Mouse (Mus musculus): Measurements from ENCODE around the gene Exoc4. TPM values are rescaled to one million over a fixed set of nuclear protein-coding genes. Genes with fewer than 3 reads are reported as not detected.
A peak's percentile ranks its signal among the peaks of the same experiment; 100 is the strongest.

The Exoc4 gene
- total RNA-seq, 1 experiment from 2014 or later, result 53.6 TPM

DNA sequence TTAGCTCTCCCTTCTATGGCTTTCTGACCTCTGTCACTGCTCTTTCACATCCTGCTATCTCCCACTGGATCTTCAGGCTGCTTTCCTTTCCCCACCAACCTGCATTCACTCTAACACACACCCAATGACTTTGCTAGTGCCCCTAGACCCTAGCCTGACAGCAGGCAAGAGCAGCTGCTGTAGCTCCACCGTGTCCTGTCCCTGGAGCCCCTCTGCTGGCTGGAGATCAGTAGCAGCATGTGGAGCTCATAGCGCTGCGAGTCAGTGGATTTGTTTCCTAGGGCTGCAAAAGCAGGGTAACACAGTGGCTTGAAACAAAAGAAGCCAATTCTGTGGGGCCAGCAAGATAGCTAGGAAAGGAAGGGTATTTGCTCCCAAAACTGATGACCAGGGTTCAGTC lies 515.1 kb downstream of the Exoc4 start:
- DNase-seq, result no peak

DNA sequence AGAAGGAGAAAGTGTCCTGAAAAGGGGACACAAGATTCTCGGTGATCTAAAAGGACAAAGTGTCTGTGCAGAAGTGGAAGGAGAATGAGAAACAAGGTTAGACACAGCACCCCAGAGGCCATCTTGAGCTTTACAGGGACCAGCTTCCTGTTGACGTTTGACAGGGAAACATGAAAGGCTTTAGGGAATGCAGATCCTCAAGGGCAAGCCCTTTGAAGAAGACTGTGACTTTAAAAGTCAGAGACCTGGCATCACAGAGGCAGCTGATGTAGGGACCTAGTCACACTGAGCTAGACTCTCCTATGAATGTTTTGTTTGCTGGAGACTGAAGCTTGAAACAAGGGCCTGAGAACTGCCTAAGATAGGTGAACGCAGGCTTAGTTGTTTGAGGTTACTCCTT lies 520.4 kb downstream of the Exoc4 start:
- DNase-seq, result no peak

DNA sequence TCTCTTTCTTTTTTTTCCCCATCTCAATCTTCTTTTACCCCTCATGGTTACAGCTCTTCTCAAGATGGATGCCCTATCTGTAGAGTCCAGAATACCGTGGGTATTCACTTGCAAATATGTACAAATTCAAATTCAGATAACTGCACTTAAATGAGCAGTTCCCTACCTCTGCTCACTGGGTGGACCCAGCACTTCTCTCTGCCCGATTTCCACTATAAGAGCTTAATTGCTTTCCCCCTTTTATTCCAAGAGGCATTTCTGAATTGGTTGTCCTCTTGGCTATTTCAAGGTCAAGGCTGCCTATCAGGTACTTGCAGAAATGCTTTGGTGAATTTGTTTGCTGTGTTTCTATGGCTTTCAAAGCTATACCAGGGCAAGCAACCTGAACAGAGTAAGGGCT lies 521.1 kb downstream of the Exoc4 start:
- no peak for DNase-seq

DNA sequence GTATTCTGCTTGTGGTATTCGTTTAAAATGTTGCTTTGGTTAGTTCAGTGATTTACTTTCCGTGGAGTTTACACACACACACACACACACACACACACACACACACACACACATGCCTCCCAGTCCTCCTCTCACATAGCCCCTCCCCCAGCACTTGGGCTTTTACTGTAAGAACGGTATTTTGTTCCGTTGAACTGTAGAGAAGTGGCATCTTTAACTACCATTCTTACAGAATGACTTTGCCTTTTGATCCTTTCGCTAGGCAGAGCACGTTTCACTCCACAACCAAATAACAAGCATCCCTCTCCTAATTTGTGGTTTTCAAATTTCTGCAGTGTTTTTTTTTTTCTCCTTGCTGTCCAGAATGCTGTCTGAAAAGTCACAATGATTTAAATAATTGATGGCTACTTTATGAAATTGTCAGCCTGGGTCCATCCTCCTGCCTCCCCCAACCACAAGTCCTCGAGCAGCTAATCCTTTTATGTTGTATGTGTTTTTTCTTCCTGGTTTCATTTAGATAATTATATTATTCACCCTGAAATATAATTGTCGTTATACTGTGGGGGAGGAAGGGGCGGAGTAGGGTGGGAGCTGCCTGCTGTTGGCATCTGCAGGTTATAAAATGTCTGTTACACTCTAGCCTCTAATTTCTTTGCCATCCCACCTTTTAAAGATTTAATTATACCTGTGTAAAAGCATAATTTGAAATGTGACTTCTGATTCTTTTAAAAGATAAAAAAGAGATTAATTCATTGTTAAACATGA lies 523.8 kb downstream of the Exoc4 start:
- DNase-seq, result no peak

DNA sequence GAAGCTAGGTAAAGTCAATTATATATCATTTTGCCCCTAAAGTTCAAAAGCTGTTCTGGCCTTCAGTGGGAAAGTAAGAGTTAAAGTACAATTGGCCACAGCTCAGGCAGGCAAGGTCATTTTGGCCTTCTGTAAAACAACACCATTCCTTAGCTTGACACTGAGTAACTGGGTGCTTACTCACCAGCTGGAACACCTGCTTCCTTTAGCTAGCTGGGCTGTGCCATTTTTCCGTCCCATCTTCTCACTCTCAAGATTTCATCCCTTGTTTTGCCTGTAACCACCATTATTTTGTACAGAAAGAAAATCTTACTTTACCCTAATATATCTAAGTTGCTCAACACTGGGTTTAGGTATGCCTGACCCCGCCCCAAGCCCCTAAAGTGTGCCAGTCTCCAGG lies 543.7 kb downstream of the Exoc4 start:
- DNase-seq, result no peak

DNA sequence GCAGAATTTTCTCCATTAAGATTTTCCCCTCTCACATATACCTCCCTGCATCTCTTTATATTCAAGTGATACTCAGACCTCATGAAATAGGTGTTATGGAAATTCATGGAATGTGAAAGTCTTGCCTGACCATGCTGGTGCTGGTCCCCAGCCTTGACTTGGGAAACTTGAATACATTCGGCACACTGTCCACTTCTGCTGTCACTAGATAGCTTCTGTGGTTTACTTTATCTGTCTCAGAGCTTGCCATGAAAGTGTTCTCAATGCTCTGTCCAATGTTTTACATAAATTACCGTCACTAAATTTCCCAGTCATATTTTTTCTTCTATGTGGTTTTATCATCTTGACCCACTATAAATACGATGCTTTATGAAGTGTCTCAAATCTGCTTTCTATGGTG lies 552.4 kb downstream of the Exoc4 start:
- no peak for DNase-seq

DNA sequence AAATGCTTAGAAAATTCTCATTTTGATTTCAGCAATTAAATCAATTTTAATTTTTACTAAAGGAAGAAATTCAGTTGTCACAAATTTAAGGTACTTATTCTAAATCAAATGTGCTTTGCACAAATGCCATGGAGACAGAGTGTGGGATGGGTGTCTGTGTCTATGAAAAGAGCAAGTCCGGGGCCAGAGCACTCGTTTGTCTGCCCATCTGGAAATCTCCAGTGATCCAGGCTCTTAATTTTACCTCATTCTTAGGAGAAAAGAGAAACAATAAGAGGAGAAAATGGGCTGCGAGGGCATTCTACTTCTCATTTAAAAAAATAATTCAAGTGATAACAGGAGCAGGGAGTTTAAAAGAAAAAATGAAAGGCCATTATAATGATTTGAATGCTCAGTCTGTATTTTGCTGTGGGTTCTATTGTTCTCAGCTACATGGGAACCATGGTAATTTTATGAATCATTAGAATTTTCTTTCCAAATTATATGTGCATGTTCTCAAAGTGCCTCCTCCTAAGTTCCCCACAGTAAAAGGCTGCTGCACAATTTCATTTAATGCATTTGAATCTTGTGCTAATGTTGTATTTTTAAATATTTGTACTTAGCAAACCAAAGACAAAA lies 554.7 kb downstream of the Exoc4 start:
- no peak for DNase-seq

DNA sequence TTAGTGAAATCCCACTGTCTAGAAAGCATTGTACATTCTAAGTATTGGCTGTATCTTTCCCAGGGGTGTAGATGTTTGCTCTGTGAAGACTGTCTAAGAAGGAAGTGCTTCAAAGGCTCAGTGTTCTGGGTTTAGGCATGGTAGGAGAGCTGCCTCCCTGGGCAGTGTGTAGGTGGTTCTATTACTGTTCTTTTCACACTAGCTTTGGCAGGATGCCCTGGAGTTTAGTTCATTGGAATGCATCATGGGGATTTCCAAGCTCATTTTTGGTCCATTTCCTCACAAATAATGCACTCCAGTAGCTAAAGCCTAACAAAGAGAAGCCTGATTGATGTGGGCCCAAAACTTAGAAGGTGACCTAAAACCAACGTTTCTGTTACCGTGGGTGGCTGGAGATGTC lies 555.9 kb downstream of the Exoc4 start:
- DNase-seq, result no peak

DNA sequence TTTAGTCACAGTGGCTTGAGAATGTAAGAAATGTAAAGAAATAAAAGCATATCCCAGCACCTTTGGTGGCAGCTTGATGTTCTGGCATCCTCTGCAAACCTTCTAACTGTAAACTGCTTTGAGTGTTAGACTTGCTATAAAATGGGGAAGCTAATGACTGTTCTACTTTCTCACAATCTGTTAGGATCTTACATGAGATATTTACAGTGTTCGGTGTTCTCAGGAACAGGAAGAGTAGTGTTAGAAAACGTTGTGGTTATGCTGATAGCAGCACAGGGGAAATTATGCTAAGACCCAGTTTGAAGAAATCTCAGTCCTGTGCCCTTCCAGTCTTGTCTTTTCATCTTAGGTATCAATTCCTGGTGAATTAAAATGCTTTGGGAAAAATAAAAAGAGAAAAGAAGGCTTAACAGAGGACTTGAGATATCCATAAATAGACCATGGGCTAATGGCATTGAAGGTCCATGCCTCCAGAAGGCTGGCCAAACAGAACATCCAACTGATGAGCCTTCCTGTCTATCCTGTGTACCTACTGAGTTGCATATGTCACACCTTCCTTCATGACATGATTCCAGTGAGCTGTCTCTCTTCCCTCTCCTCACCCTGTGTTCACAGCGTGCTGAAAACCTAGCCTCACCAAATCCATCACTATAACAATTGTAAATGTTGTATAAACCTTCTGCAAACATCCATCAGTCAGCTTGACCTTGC lies 557.3 kb downstream of the Exoc4 start:
- no peak for DNase-seq

DNA sequence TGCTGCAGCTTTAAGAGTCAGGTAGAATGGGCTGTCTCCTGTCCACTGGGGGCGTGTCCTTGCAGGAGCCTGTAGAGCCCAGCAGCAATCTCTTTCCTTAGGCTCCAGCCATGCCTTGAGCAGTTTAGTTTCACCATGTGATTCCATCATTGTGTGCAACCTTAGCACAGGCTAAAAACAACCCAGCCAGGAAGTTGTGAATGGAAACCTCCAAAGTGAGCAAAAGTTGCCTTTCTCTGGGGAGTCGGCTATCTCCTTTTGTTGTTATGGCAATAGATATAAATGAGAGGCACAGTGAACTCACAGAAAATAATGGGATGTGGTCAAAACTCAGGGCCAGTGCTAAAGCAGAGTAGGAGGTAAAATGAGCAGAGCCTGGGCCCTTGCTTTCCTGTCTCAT lies 565.5 kb downstream of the Exoc4 start:
- no peak for DNase-seq

DNA sequence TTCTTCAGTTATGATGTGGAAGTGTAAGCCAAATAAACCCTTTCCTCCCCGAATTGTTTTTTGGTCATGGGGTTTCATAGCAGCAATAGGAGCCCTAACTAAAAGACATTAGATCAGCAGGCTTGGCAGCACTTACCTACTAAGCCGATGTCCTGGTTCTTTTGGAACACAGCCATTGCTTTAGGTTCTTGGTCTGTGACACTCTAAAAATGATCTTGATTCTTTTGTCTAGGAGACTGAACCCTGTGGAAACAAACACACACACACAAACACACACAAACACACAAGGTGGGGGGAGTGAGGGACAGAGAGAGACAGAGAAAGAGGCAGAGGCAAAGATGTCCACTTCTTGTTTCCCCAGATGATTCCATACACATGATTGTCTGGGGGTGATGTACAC lies 574.3 kb downstream of the Exoc4 start:
- DNase-seq, result no peak

DNA sequence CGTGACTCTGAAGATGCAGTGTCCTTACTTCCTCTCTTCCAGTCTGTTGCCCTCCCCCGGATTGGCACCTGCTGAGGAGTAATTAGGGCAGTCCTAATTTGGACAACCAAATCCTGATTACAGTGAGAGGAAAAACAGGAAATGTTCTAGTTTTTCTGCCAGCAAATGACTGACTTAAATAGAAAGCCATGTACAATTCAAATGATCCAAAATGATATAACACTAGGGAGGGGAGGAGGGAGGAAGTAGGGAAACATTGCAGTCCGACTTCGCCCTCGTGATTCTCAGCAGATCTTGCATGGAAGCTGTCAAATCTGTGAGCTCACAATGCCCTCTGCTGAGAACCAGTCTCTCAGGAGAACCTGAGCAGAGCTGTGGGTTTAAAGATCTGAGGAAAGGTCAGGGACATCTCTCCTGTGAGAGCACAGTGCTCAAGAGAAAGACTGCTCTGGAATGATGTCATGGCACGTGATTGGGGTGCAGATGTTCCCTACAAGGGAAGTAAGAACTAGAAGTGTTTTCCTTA lies 575.0 kb downstream of the Exoc4 start:
- DNase-seq, result peak; percentile 13

DNA sequence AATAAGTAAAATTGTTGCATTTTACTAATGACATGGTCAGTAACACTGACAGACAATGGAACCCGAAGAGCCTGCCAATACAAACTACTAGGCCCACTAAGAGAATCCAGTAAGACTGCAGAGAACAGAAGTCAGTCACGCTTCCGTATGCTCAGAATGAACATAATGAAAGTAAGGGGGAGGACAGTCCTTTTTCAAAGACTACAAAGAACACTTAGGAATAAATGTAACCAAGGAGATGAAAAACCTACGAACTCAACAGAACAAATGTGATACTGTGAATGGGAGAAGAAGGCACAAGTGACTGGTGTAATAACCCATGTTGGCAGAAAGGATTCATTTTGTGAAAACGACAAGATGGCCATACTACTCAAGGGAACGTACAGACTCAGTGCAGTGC lies 579.6 kb downstream of the Exoc4 start:
- no peak for DNase-seq

DNA sequence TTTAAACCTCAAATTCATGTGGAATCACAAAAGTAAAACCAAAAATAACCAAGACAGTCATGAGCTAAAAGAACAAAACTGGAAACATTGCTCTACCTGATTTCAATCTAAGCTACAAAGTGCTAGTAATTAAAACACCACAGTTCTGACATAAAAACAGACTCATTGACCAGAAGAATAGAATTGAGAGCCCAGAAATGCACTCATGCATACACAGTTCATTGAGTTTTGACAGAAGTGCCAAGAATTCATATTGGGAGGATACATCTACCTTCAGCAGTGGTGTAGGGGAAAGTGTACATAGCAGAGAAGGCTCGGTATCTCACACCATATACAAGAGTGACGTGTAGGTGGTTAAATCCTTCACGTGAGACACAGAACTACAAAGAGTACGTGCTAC lies 580.4 kb downstream of the Exoc4 start:
- DNase-seq, result no peak

DNA sequence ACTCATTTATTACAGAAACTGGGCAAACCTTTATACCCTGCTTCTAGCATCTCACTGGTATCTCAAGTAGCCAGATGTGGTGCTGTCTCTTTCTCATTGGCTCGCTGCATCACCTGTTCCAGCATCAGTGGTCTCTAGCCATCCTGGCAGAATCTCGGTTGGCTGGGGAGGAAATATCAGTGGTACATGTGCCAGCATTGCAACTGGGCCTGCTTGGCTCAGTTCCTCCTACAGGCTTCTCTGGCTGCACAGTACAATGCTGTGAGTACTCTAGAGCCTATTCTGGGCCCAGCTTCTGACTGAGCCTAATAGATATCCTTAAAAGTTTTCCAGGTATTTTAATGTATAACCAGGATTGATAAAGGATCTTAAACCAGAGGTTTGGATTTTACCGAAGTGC lies 582.4 kb downstream of the Exoc4 start:
- DNase-seq, result no peak

DNA sequence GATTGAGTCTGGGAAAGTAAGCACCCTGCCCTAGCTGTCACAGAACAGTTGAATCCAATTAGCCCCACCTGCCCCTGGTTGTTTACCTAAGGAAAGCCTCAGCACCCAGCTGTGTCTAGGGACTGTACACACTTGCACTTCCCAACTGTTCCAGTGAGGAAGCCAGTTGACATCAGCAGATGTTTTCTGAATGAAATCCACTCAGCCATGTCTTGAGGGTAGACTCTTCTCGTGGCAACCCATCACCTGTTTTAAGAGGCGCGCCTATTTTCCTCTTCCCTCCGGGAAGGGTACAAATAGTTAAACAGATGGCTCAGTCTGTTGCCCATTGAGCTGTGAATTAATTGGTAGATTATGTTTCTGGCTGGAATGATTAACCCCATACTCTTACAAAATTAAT lies 584.1 kb downstream of the Exoc4 start:
- no peak for DNase-seq

DNA sequence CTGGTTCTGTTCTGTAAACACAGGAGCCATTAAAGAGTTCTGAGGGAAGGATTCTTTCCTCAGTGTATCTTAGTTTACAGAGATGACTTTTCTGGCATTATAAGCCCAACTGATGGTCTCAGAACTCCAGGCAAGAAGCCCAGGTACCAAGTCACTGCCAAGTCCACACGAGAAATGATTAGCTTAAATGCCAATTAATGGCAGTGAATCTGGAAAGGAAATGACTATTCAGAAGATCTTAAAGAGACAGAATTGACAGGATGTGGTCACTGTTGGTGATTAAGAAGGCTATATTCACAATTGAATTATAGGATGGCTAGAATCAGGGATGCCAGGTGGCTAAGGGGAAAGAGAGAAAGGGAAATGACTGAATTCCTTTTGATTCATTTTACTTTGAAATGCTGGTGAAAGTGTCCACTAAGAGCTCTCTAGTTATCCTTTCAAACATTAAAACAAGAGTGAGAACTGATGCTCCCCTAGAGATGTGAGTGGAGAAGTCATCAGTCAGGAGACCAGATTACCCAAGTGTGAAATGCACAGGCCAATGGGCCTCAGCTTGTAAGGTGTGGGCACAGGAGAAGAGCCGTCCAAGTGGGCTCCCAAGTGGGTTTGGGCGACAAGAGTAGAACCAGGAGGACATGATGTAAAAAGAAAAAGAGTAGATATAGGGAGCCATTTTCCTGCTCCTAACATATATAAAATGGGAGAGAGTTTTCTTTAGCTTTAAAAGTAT lies 587.3 kb downstream of the Exoc4 start:
- no peak for DNase-seq

DNA sequence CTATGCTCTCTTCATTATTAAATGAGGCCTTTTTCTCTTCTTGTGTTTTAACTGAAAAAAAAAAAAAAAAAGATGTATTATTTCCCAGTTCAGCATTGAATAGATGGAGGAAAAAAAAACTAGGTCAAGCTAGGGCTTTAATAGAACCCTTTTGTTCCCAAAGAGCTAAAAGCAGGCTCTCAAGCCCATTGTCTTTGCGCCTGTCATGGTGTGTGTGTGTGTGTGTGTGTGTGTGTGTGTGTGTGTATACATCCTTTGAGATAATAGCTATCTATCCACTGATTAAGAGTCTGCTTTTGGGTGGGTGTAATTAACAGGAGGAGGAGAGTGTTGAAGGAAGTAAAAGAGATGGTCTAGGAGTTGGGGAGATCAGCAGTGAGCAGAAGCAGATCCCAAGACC lies 594.0 kb downstream of the Exoc4 start:
- DNase-seq, result no peak

DNA sequence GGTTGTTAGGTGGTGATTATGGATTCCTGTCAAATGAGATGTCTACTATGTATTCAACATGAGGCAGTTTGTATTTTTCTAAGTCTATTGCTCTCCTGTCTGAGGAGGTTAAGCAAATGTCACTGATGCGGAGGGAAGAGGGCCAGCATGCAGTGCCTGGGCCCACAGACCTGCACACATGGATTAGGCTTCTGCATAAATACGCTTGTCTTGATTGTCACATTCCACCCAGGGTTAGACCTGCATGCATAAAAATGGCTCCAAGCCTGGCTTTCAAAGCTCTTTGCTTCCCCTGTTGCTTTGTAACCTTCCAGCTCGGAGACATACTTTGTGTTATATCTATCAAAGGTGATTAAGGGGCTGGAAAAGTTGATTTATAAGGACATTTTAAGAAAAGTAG lies 610.2 kb downstream of the Exoc4 start:
- no peak for DNase-seq

DNA sequence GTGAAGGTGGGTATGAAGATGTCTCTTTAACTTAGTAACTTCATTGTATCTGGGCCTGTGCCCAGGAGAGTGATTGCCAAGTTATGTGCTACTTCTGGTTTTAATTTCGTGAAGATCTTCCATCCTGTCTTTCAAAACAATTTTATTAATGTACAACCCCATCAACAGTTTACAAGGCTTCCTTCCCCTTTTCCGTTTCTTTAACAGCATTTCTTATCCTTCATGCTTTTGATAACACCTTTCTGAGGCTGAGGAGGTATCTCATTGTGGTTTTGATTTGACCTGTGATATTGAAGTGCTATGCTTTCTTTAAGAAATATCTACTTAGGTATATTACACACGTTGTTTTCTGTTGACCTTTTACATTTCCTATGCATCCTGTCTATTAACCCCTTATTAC lies 616.9 kb downstream of the Exoc4 start:
- no peak for DNase-seq

DNA sequence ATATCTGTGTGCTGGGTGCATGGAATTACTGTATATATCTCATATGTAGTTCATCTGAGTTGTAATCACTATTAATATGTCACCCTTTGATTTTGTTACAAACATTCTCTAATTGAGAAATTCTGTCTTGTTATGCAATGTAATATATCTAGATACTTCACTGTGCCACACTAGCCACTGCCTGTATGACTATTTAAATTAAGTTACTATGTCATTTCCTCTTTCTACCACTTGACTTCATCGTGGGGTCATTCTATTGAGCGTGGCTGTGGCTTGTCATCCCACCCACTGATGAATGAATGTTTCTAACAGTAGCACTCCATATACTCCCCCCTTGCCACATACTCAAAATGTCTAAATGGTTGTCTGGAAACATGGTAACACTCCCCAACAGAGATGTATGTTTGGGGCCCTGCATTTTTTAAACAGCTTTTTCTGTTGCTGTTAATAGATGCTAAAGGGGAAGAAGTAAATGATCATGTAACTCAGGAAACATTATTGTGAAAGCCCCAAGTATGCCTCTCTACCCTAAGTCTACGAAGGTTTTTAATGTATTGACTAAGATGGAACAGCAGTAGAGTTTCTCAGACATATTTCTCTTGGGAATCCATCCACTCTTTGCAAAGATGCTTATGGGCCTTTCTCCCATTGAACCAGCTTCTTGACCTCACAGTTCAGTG lies 618.2 kb downstream of the Exoc4 start:
- DNase-seq, result no peak

DNA sequence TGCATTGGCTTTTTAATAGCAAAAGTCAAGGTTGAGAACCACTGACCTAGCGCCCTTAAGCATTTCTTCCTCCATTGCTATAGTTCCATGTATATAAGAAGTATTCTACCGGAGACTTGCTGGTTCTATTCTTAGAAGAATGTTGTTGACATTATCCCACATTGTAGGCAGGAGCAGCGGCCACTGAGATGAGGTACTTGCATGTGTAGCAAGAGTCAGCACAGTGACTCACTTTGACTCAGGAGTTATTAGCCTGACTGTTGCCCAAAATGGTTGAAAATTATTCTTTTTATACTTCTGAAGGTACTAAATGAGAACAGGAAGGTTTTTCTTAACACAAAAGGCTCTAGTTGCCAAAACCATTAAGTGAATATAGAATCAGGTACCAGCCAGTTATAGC lies 620.4 kb downstream of the Exoc4 start:
- no peak for DNase-seq
